Mouse (Mus musculus) liver, adult 2 months (tissue): ENCODE measurements at regions not wholly inside any gene's neighbourhood (a gene's known extent, or its start where the extent isn't known, plus 50 kb on each side); places are given as distances from the start of the nearest gene placed in this dataset.
"Not testable (repeated sequence)": the region's sequence is repeated elsewhere in the genome, so short reads cannot be mapped to it uniquely, and the experiment has no call there.

Source experiments
- DNase-seq: peaks from one replicate; pipeline ENCODE4 v3.0.0-alpha.2; 2011; ENCODE audit warnings: low read depth, low spot score; ENCODE audit errors: extremely low read depth
- H3K27ac ChIP-seq: fragments of 200-500 bp; replicated peaks from 2 replicates; pipeline ENCODE4 v1.5.1; 2012; ENCODE audit warnings: low read depth, mild to moderate bottlenecking, control low read depth, inconsistent platforms, low read length; ENCODE audit not compliant: insufficient read depth
- H3K27me3 ChIP-seq: fragments of 200-500 bp; 2 replicates; pipeline ENCODE4 v1.6.1; 2012; ENCODE audit warnings: mild to moderate bottlenecking, moderate library complexity, low read length, inconsistent platforms; ENCODE audit not compliant: control insufficient read depth, insufficient read depth
- H3K36me3 ChIP-seq: fragments of 200-500 bp; 2 replicates; pipeline ENCODE4 v1.6.1; 2012; ENCODE audit warnings: low read length, inconsistent platforms; ENCODE audit not compliant: control insufficient read depth, insufficient read depth
- H3K4me1 ChIP-seq: fragments of 200-500 bp; 2 replicates; pipeline ENCODE4 v1.6.1; 2011; ENCODE audit warnings: low read length; ENCODE audit not compliant: control insufficient read depth, insufficient read depth
- H3K4me3 ChIP-seq: fragments of 200-500 bp; 2 replicates; pipeline ENCODE4 v1.5.1; 2011; ENCODE audit warnings: low read depth, mild to moderate bottlenecking, control low read depth, low read length, moderate library complexity; ENCODE audit not compliant: insufficient read depth
- H3K79me2 ChIP-seq: fragments of 200-500 bp; 2 replicates; pipeline ENCODE4 v1.6.1; 2012; ENCODE audit warnings: inconsistent platforms, mild to moderate bottlenecking, low read length, moderate library complexity; ENCODE audit not compliant: control insufficient read depth, insufficient read depth
- H3K9ac ChIP-seq: fragments of 200-500 bp; 2 replicates; pipeline ENCODE4 v1.6.1; 2012; ENCODE audit warnings: low read depth, mild to moderate bottlenecking, control low read depth, inconsistent platforms, low read length
- CTCF ChIP-seq: fragments of 200-500 bp; IDR thresholded peaks from 2 replicates; pipeline ENCODE4 v1.5.1; 2011; ENCODE audit warnings: low read depth, low read length, control low read depth
- POLR2A ChIP-seq: fragments of 200-500 bp; IDR thresholded peaks from 2 replicates; pipeline ENCODE4 v1.6.1; 2011; ENCODE audit warnings: low read length, control low read depth; ENCODE audit not compliant: insufficient read depth; ENCODE audit errors: extremely low read depth
- WGBS: fragments of 180-500 bp; shearing (Covaris S2); methylation state at CpG from one replicate; pipeline ENCODE4 v1.1.7; 2018; 5-methylcytosine and 5-hydroxymethylcytosine counted together

DNA sequence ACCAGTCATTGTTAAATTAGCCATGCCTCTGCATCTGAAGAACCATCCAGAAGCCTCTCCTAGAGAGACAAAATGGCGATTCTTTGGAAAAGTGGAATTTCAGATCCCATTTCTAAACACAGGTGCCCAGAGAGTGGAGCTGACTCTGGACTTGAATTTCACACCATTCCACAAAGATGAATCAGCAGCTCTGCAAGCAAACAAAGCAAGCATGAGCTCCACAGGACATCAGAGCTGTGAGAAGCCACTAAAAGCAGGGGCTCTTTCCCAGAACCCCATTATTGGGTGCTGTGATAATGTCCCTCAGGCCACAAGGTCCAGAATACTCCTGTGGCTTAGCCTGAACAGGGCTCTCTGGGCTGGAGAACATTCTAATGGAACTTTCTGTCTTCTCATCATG, 119.4 kb upstream of the Tenm4 start:
- H3K4me1 ChIP-seq: no peaks in the 10 kb centered on the region
- H3K9ac ChIP-seq: no peak overlapping the region
- no peak overlapping the region for H3K4me3 ChIP-seq
- TF ChIP-seq POLR2A (no peak), CTCF (no peak)
- 59% methylated on average over 1 of the region's 1 CpGs for WGBS
- no peak overlapping the region for H3K27ac ChIP-seq
- no peak for DNase-seq
- H3K27me3 ChIP-seq: no peaks in the 10 kb centered on the region
- H3K36me3 ChIP-seq: no peaks in the 10 kb centered on the region
- no peaks in the 10 kb centered on the region for H3K79me2 ChIP-seq

DNA sequence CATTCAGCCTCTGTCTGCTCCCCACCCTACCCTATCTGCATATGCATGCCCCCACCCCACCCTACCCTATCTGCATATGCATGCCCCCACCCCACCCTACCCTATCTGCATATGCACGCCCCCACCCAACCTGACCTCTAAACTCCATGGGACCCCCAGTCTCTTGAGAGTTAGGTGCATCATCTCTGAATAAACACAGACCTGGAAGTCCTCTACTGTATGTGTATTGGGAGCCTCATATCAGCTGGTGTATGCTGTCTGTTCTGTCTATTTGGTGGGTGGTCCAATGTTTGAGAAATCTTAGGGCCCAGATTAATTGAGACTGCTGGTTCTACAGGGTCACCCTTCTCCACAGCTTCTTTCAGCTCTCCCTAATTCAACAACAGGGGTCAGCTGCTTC, 109.4 kb upstream of the Tenm4 start:
- not testable (repeated sequence) for H3K4me3 ChIP-seq, H3K27me3 ChIP-seq, H3K9ac ChIP-seq, DNase-seq, H3K79me2 ChIP-seq, H3K27ac ChIP-seq, H3K36me3 ChIP-seq, H3K4me1 ChIP-seq
- 71% methylated on average over 1 of the region's 1 CpGs for WGBS

DNA sequence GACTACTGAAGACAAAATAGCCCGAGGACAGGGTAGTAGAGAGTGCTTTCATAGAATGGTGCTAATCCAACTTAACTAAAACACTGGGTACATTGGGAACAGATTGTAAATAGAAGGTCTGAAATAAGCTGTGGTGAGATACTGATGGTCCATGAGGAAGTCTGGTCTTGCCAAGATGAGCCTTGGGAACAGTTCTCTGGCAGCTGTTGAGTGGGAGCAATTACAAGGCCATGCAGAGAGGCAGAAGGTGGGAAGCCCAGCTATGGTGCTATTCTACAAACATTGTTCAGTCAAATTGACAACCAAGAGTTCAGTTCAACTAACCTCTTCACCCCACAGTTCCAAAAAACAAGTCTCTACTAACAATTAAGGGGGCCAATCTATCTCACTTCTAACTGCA, 92.5 kb upstream of the Tenm4 start:
- TF ChIP-seq CTCF: no peak
- no peak for TF ChIP-seq POLR2A
- WGBS: 86% methylated on average over 1 of the region's 1 CpGs

DNA sequence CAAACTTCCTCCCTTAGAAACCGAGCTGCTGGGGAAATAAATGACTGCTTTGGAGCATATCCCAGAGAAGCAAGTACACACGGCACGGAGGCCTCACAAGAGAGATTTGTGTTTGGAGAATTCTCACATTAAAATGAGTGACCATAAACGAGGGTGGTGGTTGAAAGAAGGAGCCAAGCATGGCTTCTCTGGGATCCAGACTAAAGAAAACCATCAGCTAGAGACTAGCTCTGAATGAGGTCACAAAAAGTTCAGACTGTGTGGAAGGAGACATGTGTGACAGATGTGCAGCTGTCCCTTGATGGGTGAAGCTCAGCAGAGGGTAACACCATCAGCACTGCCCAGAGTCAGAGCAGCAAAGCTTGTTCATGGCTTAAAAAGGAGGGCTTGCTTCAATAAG, 89.4 kb upstream of the Tenm4 start:
- no peaks in the 10 kb centered on the region for H3K79me2 ChIP-seq
- no peaks in the 10 kb centered on the region for H3K27me3 ChIP-seq
- TF ChIP-seq POLR2A: no peak
- TF ChIP-seq CTCF: no peak
- H3K36me3 ChIP-seq: no peaks in the 10 kb centered on the region
- DNase-seq: no peak
- no peak overlapping the region for H3K4me3 ChIP-seq
- no peaks in the 10 kb centered on the region for H3K4me1 ChIP-seq
- 65% methylated on average over 4 of the region's 4 CpGs for WGBS
- H3K9ac ChIP-seq: no peak overlapping the region
- no peak overlapping the region for H3K27ac ChIP-seq

More for the DNA sequence above, 92.5 kb upstream of the Tenm4 start:
- DNase-seq: no peak
- Histone ChIP-seq H3K9ac (no peak overlapping the region), H3K4me1 (no peaks in the 10 kb centered on the region), H3K36me3 (no peaks in the 10 kb centered on the region), H3K27ac (no peak overlapping the region), H3K4me3 (no peak overlapping the region), H3K79me2 (no peaks in the 10 kb centered on the region), H3K27me3 (no peaks in the 10 kb centered on the region)

DNA sequence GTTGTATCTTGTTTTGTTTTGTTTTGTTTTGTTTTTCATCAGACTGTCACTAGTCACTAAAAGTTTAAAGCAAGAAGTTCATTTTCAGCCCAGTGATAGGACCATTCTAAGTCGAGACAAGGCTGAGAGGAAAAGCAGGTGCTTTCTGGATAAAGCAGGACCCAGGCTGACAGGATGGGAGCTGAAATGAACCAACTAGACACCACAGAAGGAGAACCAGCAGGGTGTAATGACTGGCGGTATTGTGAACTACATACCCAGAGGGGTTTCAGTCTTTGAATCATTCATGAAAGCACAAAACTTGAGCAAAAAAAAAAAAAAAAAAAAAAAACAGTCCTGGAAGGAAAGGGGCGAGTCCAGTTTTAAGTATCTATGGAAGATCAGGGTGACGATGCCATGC, 75.9 kb upstream of the Tenm4 start:
- no peak for DNase-seq
- Histone ChIP-seq H3K27me3 (no peaks in the 10 kb centered on the region), H3K4me3 (no peak overlapping the region), H3K4me1 (no peaks in the 10 kb centered on the region), H3K79me2 (no peaks in the 10 kb centered on the region), H3K36me3 (no peaks in the 10 kb centered on the region), H3K27ac (no peak overlapping the region), H3K9ac (no peak overlapping the region)
- WGBS: 81% methylated on average over 4 of the region's 4 CpGs
- TF ChIP-seq CTCF: no peak
- no peak for TF ChIP-seq POLR2A

DNA sequence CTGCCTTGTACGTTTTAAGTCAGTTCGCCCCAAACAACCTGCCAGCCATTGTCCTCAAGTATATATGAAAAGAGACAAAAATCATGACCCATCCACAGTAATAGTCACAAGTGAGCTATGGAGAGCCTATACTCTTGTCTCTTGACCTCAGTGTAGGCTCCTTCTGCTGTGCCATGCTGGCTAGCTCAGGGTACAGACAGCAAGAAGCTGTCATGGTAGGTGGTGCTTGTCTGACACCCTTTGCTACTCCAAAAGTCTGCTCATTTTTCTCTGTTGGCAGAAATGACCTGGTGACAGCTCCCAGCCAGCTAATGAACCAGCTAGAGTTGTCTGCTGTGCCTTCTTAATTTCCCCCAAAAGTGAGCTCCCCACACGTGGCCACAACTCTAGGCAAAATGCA, 75.3 kb upstream of the Tenm4 start:
- H3K79me2 ChIP-seq: no peaks in the 10 kb centered on the region
- TF ChIP-seq POLR2A (no peak), CTCF (no peak)
- WGBS: 76% methylated on average over 3 of the region's 3 CpGs
- H3K36me3 ChIP-seq: no peaks in the 10 kb centered on the region
- H3K27me3 ChIP-seq: no peaks in the 10 kb centered on the region
- no peak overlapping the region for H3K27ac ChIP-seq
- DNase-seq: no peak
- no peak overlapping the region for H3K4me3 ChIP-seq
- H3K4me1 ChIP-seq: no peaks in the 10 kb centered on the region
- no peak overlapping the region for H3K9ac ChIP-seq
